ENCODE assay signal across 19 mouse cellular contexts in the genomic region with DNA sequence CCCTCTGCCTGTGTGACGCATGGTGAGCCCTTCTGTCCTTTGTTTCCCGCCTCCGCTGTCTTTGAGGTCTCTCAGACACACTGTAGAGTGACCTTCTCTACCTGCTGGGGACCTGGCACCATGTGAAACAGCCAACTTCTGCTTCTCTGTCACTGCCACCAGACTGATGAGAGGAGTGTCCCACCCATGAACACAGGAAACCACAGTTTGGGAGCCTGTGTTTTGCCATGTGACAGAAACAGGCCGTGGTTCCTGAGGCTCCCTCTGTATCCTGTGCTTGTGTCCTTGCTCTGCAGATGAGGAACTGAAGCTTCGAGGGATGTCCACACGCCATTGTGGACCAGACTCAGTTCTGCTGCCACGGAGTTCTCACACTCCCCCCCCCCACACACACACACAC. TPM values are rescaled to one million over a fixed set of nuclear protein-coding genes. Genes with fewer than 3 reads are reported as not detected.
DNase-seq lines count a peak whose midpoint lies in the region; ATAC-seq and TF ChIP-seq lines count a peak whose summit lies in the region.
"Had no signal": no experiment of that assay in that cellular context is flagged by ENCODE, and none has a peak within 500 bp of the region (broad histone marks: within the 10 kb centered on the region; RNA-seq: fewer than 3 reads in every experiment).

No protein-coding gene starts in this region.

- H3K27ac ChIP-seq in kidney, embryonic 15.5 days = no peak overlapping the region
- H3K27ac ChIP-seq in spleen, adult 2 months (ENCODE audit: insufficient read depth, low read length) = peak overlapping the region; percentile 54
- H3K27ac ChIP-seq: lung, embryonic 15.5 days; midbrain, embryonic 10.5 days; stomach, postnatal 0 days had no signal

- DNase-seq in kidney, postnatal 10 days = peak; percentile 1
- DNase-seq in spleen, adult 2 months (ENCODE audit: low read depth in 1 of 2, low spot score in 2 of 2) = peak in 1 of 2 experiments; percentile 63
- DNase-seq in spleen, adult 12 weeks (ENCODE audit: low spot score) = no peak
- no peak for DNase-seq in urinary bladder, postnatal 25 days (ENCODE audit: low spot score)
- DNase-seq in layer of hippocampus, adult 8-10 months (ENCODE audit: low spot score in 2 of 2) = no peak
- DNase-seq: cerebellum, adult 9-11 months; heart, postnatal 4 days; left cerebral cortex, postnatal 4 days; thymus, postnatal 14 days had no signal

- TF ChIP-seq CTCF in spleen, adult 2 months (IDR thresholded peaks at IDR 0.05; ENCODE audit: extremely low read depth, insufficient read depth, insufficient read length, insufficient replicate concordance) = no peak

- H3K4me1 ChIP-seq in kidney, embryonic 15.5 days = no peaks in the 10 kb centered on the region
- H3K4me1 ChIP-seq in spleen, adult 2 months (ENCODE audit: control insufficient read depth, insufficient read depth, insufficient read length) = peaks cover 14% of the 10 kb centered on the region; the same call in 1 of the 2 replicates

- H3K9me3 ChIP-seq in kidney, embryonic 15.5 days (replicated peaks) = no peaks in the 10 kb centered on the region
- H3K9me3 ChIP-seq: lung, embryonic 15.5 days; midbrain, embryonic 10.5 days had no signal

- no peak for TF ChIP-seq POLR2A in spleen, adult 2 months (IDR thresholded peaks at IDR 0.05; ENCODE audit: low read depth, low read length)

- no peak overlapping the region for H3K9ac ChIP-seq in kidney, embryonic 15.5 days
- H3K9ac ChIP-seq: lung, embryonic 15.5 days had no signal

- 85% methylated on average over 7 of the region's 7 CpGs for WGBS in kidney, embryonic 15.5 days
- 20% methylated on average over 7 of the region's 7 CpGs for WGBS in spleen, adult 2 months

- 0 out of 2 replicates have a peak, but pooled peaks cover 6% of the 10 kb centered on the region for H3K36me3 ChIP-seq in kidney, embryonic 15.5 days
- no peaks in the 10 kb centered on the region for H3K36me3 ChIP-seq in spleen, adult 2 months (ENCODE audit: control insufficient read depth, insufficient read depth, low read length)
- H3K36me3 ChIP-seq: lung, embryonic 15.5 days had no signal

- no peak overlapping the region for H3K4me3 ChIP-seq in kidney, embryonic 15.5 days (replicated peaks)
- H3K4me3 ChIP-seq in spleen, adult 2 months (ENCODE audit: extremely low read depth, insufficient read depth, insufficient read length) = no peak overlapping the region
- H3K4me3 ChIP-seq: lung, embryonic 15.5 days; midbrain, embryonic 10.5 days had no signal

- peaks cover 16% of the 10 kb centered on the region for H3K27me3 ChIP-seq in kidney, embryonic 15.5 days
- no peaks in the 10 kb centered on the region; the same call in 1 of the 2 replicates for H3K27me3 ChIP-seq in spleen, adult 2 months (ENCODE audit: control insufficient read depth, insufficient read depth, low read length)

- no peak for ATAC-seq in kidney, embryonic 15.5 days (replicated peaks; ENCODE audit: low FRiP score)
- ATAC-seq in hematopoietic stem cell, adult 5-6 weeks (replicated peaks in 1 of 2; ENCODE audit: insufficient read depth in 1 of 2, low FRiP score in 2 of 2, low TSS enrichment in 1 of 2, low read depth in 1 of 2, poor library complexity in 2 of 2, severe bottlenecking in 2 of 2) = peak; percentile 77 to 88
- ATAC-seq in neutrophil, adult 5-6 weeks (ENCODE audit: extremely low read depth, insufficient number of reproducible peaks, low FRiP score, poor library complexity, severe bottlenecking) = peak; percentile 50; the same call in 1 of the 2 replicates
- ATAC-seq: hindbrain, embryonic 16.5 days; intestine, postnatal 0 days had no signal

- no peak overlapping the region for H3K4me2 ChIP-seq in kidney, embryonic 15.5 days
- H3K4me2 ChIP-seq: liver, embryonic 11.5 days; lung, embryonic 15.5 days had no signal

RNA-seq across cellular contexts. Expression of gene Kcnk13, which starts 7.9 kb away (rescaled TPM):
- polyA plus RNA-seq in kidney, embryonic 15.5 days (2015; fragmentation: Nextera tagmentation; extraction: Ambion mirVana) = 0.42 and 0.44 TPM in 2 replicates
- 2.8 and 3.4 TPM in 2 replicates for polyA plus RNA-seq in spleen, adult 2 months (2012; rRNA removed)
- 0.25 TPM in 1 of 2 replicates, not detected in the other for total RNA-seq in hematopoietic stem cell, adult 5-6 weeks (2017)
- total RNA-seq in neutrophil, adult 5-6 weeks (2017) = 0.25 and 0.58 TPM in 2 replicates
- total RNA-seq in layer of hippocampus, adult 8-10 months (2022) = 10 to 100 TPM in 1 of 4 experiments, 1 to 10 TPM in 3; 8.7 to 10.1 (median 8.9) TPM
- polyA plus RNA-seq: C2C12 had no signal
